Mouse (Mus musculus) kidney, adult 2 months (tissue): ENCODE data around the gene Clec4a2.

ENCODE experiments used
- CTCF ChIP-seq: fragments of 200-500 bp; conservative IDR thresholded peaks from 2 replicates; pipeline ENCODE4 v1.5.1; 2011; ENCODE audit warnings: low read depth, mild to moderate bottlenecking, control low read depth, low read length, moderate library complexity, mixed read lengths; ENCODE audit not compliant: insufficient read depth, insufficient read length
- POLR2A ChIP-seq: fragments of 200-500 bp; IDR thresholded peaks from one replicate; pipeline ENCODE4 v1.6.1; 2011; ENCODE audit warnings: low read depth, low read length, control low read depth

DNA sequence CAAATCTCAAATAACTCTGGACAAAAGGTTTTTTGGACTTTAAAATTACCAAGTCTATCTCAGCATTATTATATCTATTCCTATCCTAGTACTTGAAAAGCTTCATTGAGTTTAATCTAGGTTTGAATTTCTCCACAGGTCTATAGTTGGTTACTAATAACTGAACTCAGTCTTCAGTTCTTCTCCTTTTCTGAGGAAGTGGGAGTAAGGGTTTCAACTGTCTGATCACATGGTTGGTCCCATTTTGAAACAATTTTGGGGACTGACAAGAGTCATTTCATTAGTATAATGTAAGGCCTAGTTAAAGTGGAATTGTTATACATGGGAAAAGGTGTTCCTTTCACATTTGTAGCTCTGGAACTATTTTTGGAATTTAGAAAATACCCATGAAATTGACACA lies 64.8 kb downstream of the Clec4a2 start:
- TF ChIP-seq CTCF = no peak
- no peak for TF ChIP-seq POLR2A
